ENCODE assay signal across 9 mouse cellular contexts in genomic region chr1:127338833-127339487, GRCm38 (mm10).
DNase-seq lines count a peak whose midpoint lies in the region; ATAC-seq and TF ChIP-seq lines count a peak whose summit lies in the region.
"Had no signal": no experiment of that assay in that cellular context is flagged by ENCODE, and none has a peak within 500 bp of the region (broad histone marks: within the 10 kb centered on the region; RNA-seq: fewer than 3 reads in every experiment).

No protein-coding gene starts in this region.

- no peaks in the 10 kb centered on the region for H3K9me3 ChIP-seq in hindbrain, embryonic 14.5 days (ENCODE audit: control insufficient read depth, low read length)
- no peaks in the 10 kb centered on the region for H3K9me3 ChIP-seq in hindbrain, embryonic 10.5 days

- no peaks in the 10 kb centered on the region for H3K36me3 ChIP-seq in hindbrain, embryonic 14.5 days (replicated peaks; ENCODE audit: control insufficient read depth, insufficient read depth)
- H3K36me3 ChIP-seq in hindbrain, embryonic 10.5 days: no peaks in the 10 kb centered on the region

- intact Hi-C loops in gastrocnemius, adult 2 months (cut with DNase I): loop anchor here (10.0 kb wide), 1 partner anchor 134 kb away; the partner anchor contains the start of gene Mgat5

- 46% methylated on average over 9 of the region's 9 CpGs for whole genome bisulfite sequencing in hindbrain, embryonic 14.5 days
- 76% methylated on average over 9 of the region's 9 CpGs for WGBS in hindbrain, embryonic 10.5 days

- no peaks in the 10 kb centered on the region for H3K27me3 ChIP-seq in hindbrain, embryonic 14.5 days (ENCODE audit: control insufficient read depth, insufficient read depth, low read length)
- H3K27me3 ChIP-seq in hindbrain, embryonic 10.5 days (ENCODE audit: insufficient read depth, poor library complexity, severe bottlenecking): no peaks in the 10 kb centered on the region

- H3K27ac ChIP-seq in hindbrain, embryonic 14.5 days: no peak overlapping the region; the same call in 1 of the 2 replicates
- H3K27ac ChIP-seq in hindbrain, embryonic 10.5 days: no peak overlapping the region
- H3K27ac ChIP-seq in gastrocnemius, adult 2 months: no peak overlapping the region

- H3K4me3 ChIP-seq in hindbrain, embryonic 14.5 days (replicated peaks; ENCODE audit: low read length): no peak overlapping the region
- H3K4me3 ChIP-seq in hindbrain, embryonic 10.5 days: no peak overlapping the region
- no peak overlapping the region for H3K4me3 ChIP-seq in gastrocnemius, adult 2 months

- ATAC-seq in hindbrain, embryonic 14.5 days (ENCODE audit: low FRiP score): peak; percentile 72; the same call in 1 of the 2 replicates
- no peak for ATAC-seq in erythroblast, adult 5-6 weeks (replicated peaks; ENCODE audit: low FRiP score, poor library complexity, severe bottlenecking)
- ATAC-seq in megakaryocyte, adult 5-6 weeks (ENCODE audit: poor library complexity, severe bottlenecking): no peak

- TF ChIP-seq CTCF in gastrocnemius, adult 2 months (IDR thresholded peaks at IDR 0.05): no peak

- DNase-seq in hindbrain, embryonic 14.5 days (ENCODE audit: low spot score): peak; percentile 39
- no peak for DNase-seq in hindbrain, embryonic 10.5 days (ENCODE audit: low spot score)
- DNase-seq in brain, adult 2 months (ENCODE audit: low read depth, low spot score): peak; percentile 77
- DNase-seq in gastrocnemius, adult 2 months: peak; percentile 86
- peak; percentile 55 to 83 for DNase-seq in kidney, postnatal 25 days
- DNase-seq in thymus, postnatal 36 days: no peak
- DNase-seq: right cerebral cortex, postnatal 25 days had no signal

- no peak overlapping the region for H3K9ac ChIP-seq in hindbrain, embryonic 14.5 days

- H3K4me1 ChIP-seq in hindbrain, embryonic 14.5 days (replicated peaks; ENCODE audit: control insufficient read depth, insufficient read depth, low read length): peaks cover 12% of the 10 kb centered on the region; the same call in 1 of the 2 replicates
- peaks cover 9% of the 10 kb centered on the region; the same call in 1 of the 2 replicates for H3K4me1 ChIP-seq in hindbrain, embryonic 10.5 days (replicated peaks)

- H3K4me2 ChIP-seq in hindbrain, embryonic 14.5 days (replicated peaks): no peak overlapping the region

Comparison
In these comparisons a context has a peak if more than half of its experiments do, and no peak if none do; other contexts are left out.
1. DNase-seq: peak in hindbrain, embryonic 14.5 days (single experiment), brain, adult 2 months (single experiment), gastrocnemius, adult 2 months (single experiment) and kidney, postnatal 25 days (2 of 2); none in hindbrain, embryonic 10.5 days (single experiment) and thymus, postnatal 36 days (0 of 2).